15 mouse cellular contexts compared by ENCODE assay signal in genomic region chr1:21042461-21042860, GRCm38 (mm10).
"Had no signal": no experiment of that assay in that cellular context is flagged by ENCODE, and none has a peak within 500 bp of the region (broad histone marks: within the 10 kb centered on the region; RNA-seq: fewer than 3 reads in every experiment).

No protein-coding gene starts in this region.

- H3K4me2 ChIP-seq: limb, embryonic 12.5 days; liver, embryonic 13.5 days; midbrain, embryonic 11.5 days; neural tube, embryonic 13.5 days had no signal

- H3K9ac ChIP-seq: limb, embryonic 12.5 days; liver, embryonic 13.5 days; neural tube, embryonic 13.5 days had no signal

- H3K9me3 ChIP-seq: limb, embryonic 12.5 days; liver, embryonic 13.5 days; neural tube, embryonic 13.5 days had no signal

- H3K36me3 ChIP-seq: limb, embryonic 12.5 days; liver, embryonic 13.5 days; neural tube, embryonic 13.5 days had no signal

- H3K27me3 ChIP-seq: limb, embryonic 12.5 days; liver, embryonic 13.5 days; neural tube, embryonic 13.5 days had no signal

- H3K4me3 ChIP-seq: left cerebral cortex, adult 2 months; limb, embryonic 12.5 days; liver, embryonic 13.5 days; neural tube, embryonic 13.5 days had no signal

- H3K27ac ChIP-seq: kidney, postnatal 0 days; left cerebral cortex, adult 2 months; liver, embryonic 13.5 days; neural tube, embryonic 13.5 days had no signal

- DNase-seq: kidney, adult 2 months; kidney, postnatal 36 days; layer of hippocampus, postnatal 36 days; liver; liver, embryonic 13.5 days; lung, adult 2 months; lung, postnatal 14 days; lung, postnatal 4 days; midbrain, embryonic 14.5 days; thymus, postnatal 25 days had no signal
